Mouse (Mus musculus) left cerebral cortex, adult 2 months (tissue): Measurements from ENCODE around the gene Pcnp. TPM values are rescaled to one million over a fixed set of nuclear protein-coding genes. Genes with fewer than 3 reads are reported as not detected.
"Not testable (repeated sequence)": the region's sequence is repeated elsewhere in the genome, so short reads cannot be mapped to it uniquely, and the experiment has no call there.

Experiments
- DNase-seq, 2 experiments: peaks; one replicate each; pipeline ENCODE4 v3.0.0; 2021 to 2022; ENCODE audit warnings: low spot score in 2 of 2, mixed read lengths in 1 of 2; ENCODE audit errors: extremely low spot score in 1 of 2
- H3K27ac ChIP-seq: fragments of 200-600 bp; 2 replicates; pipeline ENCODE4 v1.8.1; 2022
- H3K4me3 ChIP-seq: fragments of 200-600 bp; 2 replicates; pipeline ENCODE4 v1.8.1; 2022
- CTCF ChIP-seq: fragments of 200-600 bp; IDR thresholded peaks from 2 replicates; pipeline ENCODE4 v1.8.1; 2022; ENCODE audit warnings: antibody characterized with exemption, mild to moderate bottlenecking, moderate library complexity
- intact Hi-C: fragments of 180-260 bp; cut with DNase I; formaldehyde crosslinking; loops from one replicate; pipeline ENCODE4 v1.15.1; 2025
- long read RNA-seq, 2 experiments: library from polyadenylated mRNA; stranded (forward); transcript quantifications; one replicate each; pipeline ENCODE4 v2.0.0; 2021; ENCODE audit warnings: borderline mapping rate in 2 of 2
- total RNA-seq, 2 experiments: library from RNA; stranded (reverse); gene quantifications; 2 replicates each; pipeline ENCODE4 v1.2.3; 2021

The Pcnp gene
- 100 to 1,000 TPM; 164 to 167 TPM for total RNA-seq
- long read RNA-seq, experiment 1, transcript Pcnp-202 (5 exons, 2,295 nt): minor isoform, 38 of 161 reads
- long read RNA-seq, experiment 1, transcript Pcnp-206 (5 exons, 938 nt): major isoform, 84 of 161 reads
- long read RNA-seq, experiment 1, transcript Pcnp-205 (5 exons, 2,200 nt): minor isoform, 21 of 161 reads
- long read RNA-seq, experiment 1, partial matches to known transcripts: 4 of 161 reads
- long read RNA-seq, experiment 1, other reads (novel, unspliced or antisense): 14 of 161 reads
- long read RNA-seq, experiment 2, transcript Pcnp-205 (5 exons, 2,200 nt): minor isoform, 11 of 105 reads
- long read RNA-seq, experiment 2, transcript Pcnp-202 (5 exons, 2,295 nt): minor isoform, 25 of 105 reads
- long read RNA-seq, experiment 2, transcript Pcnp-206 (5 exons, 938 nt): major isoform, 50 of 105 reads
- long read RNA-seq, experiment 2, partial matches to known transcripts: 8 of 105 reads
- long read RNA-seq, experiment 2, other reads (novel, unspliced or antisense): 10 of 105 reads

GRCm38 (mm10) chr16:56029661-56030082 is at the start of gene Pcnp:
TSS of gene Pcnp (minus strand) at chr16:56029739.
- peak; percentile 96 to 98 for DNase-seq
- intact Hi-C loops: loop anchor here (1.0 to 2.0 kb wide), 3 partner anchors 8 to 55 kb away; partner anchors contain the start of gene Trmt10c
- no peak for TF ChIP-seq CTCF
- Histone ChIP-seq H3K4me3 (peak within 1 kb of the TSS; percentile 92), H3K27ac (peak within 1 kb of the TSS; percentile 97)

DNA sequence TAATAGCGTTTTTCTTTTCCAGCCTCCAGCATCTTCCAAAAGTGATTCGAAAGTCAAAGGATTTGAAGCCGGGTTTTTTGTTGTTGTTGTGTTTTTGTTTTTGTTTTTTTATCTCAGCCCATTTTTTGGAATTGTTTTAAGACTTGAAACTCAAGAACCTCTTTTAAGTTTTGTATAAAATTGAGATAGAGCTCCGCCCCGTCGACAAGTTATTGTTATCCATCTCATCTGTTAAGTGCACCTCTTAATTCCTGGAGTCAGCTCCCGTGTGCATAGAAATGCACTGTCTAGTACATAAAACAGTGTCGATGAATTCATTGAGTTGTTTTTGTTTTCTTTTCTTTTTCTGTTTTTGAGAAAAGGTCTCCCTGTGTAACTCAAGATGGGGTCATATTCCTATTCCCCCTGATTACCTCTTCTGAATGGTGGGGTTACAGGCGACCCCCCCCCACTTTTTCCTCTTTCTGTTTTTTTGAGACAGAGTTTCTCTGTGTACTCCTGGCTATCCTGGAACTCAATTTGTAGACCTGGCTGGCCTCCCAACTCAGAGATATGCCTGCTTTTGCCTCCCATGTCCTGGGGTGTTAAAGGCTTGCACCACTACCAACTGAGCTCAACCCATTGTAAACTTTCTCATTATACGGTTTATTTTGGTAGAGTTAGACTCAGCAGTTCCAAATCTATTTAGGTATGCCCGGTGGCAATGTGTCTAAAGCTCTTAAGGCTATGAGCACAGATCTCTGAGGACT is 46.8 kb upstream of the Pcnp start:
- intact Hi-C loops: no loop called here
- no peak for DNase-seq
- no peak for TF ChIP-seq CTCF

DNA sequence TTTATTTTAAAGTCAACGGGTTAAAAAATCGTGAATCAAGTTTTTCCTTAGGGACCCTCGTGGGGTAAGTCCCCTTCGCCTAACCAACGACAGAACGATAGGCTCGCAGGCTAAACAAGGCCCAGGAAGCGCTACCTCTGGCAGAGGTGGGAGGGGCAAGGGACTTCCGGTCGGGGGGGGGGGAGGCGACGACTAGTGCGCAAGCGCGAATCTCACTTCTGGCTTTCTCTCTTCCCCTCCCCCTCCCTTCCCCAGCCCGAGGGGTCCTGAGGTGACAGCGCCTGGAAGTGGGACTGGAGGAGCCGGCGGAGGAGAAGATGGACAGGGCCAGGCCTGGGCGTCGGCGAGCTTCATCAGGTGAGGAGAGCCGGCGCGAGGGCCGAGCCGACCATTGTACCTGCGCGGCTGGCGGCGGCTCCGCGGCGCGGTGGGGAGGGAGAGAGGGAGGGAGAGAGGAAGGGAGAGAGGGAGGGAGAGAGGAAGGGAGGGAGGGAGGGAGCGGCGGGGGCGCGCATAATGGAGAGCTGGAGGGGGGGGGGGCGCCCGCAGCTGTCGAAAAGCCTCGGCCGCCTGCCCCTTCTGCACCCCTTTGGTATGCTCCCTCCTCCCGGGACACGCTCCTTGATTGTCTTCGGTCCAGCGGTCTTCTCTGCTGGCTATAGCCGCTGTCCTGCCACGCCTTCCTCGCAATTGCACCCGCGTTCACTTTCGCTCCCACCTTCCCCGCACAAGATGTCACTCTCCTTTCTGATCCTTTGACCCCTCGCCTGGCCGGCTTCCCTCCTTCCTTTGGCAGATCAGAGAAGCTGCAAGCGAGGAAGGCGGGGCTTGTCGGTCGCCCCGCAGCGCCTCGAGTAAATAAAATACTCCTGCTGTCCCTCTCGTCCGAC is 45.9 kb upstream of the Pcnp start:
- Histone ChIP-seq H3K27ac (peak overlapping the region; percentile 98), H3K4me3 (peak overlapping the region; percentile 90)
- intact Hi-C loops: loop anchor here (2.0 kb wide), 1 partner anchor 45 kb away; no protein-coding TSS in a partner anchor
- TF ChIP-seq CTCF: no peak
- DNase-seq: peak; percentile 77 to 80

More for the DNA sequence above, 46.8 kb upstream of the Pcnp start:
- Histone ChIP-seq H3K27ac (peak overlapping the region; percentile 98), H3K4me3 (peak overlapping the region; percentile 90)

GRCm38 (mm10) chr16:56074565-56074964 is 45.0 kb upstream of the Pcnp start:
- peak overlapping the region; percentile 90; the same call in 1 of the 2 replicates for H3K4me3 ChIP-seq
- peak in 1 of 2 experiments; percentile 15 for DNase-seq

DNA sequence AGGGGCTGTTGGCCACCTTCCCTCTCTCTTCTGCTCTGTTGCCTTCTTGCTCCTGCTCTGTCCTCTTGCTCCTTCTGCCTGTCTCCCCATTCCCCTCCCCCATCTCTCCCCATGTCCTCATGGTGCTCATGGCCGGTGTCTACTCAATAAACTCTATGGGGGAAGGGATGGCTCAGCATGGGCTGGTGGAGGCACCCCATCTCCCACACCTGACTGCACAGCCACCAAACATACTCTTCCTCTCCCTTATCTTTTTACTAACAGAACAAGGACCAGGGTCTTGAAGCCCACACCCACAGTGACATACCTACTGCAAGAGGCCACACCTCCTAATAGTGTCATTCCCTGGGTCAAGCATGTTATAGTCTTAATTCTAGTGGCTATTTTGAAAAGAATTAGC is 44.6 kb upstream of the Pcnp start:
- no peak for DNase-seq
- Histone ChIP-seq H3K27ac (no peak overlapping the region), H3K4me3 (no peak overlapping the region)
- intact Hi-C loops: loop anchor here (2.0 kb wide), 1 partner anchor 43 kb away; no protein-coding TSS in a partner anchor
- no peak for TF ChIP-seq CTCF

More at GRCm38 (mm10) chr16:56074565-56074964, 45.0 kb upstream of the Pcnp start:
- intact Hi-C loops: loop anchor here (2.0 kb wide), 1 partner anchor 44 kb away; no protein-coding TSS in a partner anchor
- no peak for TF ChIP-seq CTCF
- peak overlapping the region; percentile 98 for H3K27ac ChIP-seq

- intact Hi-C loops, H3K27ac ChIP-seq, H3K4me3 ChIP-seq, DNase-seq: not testable (repeated sequence)
Observed at GRCm38 (mm10) chr16:56073150-56073549, 43.6 kb upstream of the Pcnp start.

DNA sequence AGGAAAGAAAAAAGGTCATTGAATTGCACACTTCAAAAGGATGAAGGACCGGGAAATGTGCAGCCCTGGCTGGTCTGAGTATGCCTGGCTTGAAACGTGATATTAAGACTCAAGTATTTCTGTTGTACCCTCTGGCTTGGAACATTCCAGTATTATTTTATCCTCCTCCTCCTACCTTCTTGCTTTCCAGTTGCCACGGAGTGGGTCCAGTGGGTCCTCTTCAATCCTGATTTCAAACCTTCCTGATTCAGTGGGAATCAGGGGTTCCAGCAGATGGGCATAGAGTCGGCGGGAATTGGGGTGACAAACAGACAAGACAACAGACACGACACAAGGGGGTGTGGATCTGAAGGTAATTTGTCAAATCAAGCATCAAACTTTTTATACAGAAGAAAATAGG is 43.0 kb upstream of the Pcnp start:
- TF ChIP-seq CTCF: no peak
- intact Hi-C loops: no loop called here
- no peak for DNase-seq
- H3K4me3 ChIP-seq: no peak overlapping the region
- H3K27ac ChIP-seq: no peak overlapping the region

DNA sequence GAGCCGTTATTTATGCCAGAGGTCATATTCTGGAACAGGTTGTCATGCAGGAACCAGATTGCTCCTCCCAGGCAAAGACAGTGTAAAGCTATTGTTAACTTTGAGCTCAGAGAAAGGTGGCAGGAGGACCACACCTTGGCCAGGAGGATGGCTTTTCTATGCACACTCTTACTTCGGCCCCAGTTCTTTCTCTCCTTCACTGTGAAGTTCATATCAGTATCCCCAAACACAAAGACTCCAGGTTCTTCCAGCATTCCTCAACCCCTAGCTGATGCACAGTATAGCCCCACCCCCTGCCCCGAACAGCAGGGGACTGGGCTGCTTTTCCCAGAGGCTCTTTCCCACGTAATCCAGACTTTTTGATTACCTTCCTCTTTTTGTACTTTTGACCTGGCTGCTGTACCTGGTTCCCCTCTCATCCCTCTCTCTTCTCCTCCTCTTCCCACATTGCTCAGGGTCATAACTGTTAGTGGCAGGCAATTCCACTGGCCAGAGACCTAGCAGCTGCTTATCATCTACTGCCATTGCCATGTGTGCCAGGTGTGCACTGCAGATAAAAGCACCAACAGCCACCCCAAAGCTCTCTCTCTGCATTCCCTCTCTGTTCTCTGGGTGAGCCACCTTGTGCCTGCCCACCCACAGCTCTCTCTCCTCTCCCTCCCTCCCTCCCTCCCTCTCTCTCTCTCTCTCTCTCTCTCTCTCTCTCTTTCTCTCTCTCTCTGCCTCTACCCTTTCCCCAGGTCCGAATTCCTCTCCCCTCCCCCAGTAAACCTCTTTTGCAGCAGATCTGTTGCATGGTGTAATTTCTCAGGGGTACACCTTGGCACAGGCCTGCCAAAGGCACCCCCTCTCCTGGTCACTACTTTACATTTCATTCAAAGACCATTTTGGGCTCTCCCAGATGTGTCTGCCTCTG is 42.0 kb upstream of the Pcnp start:
- intact Hi-C loops: no loop called here
- TF ChIP-seq CTCF: no peak

GRCm38 (mm10) chr16:56068523-56069070 is 39.1 kb upstream of the Pcnp start:
- no peak for TF ChIP-seq CTCF
- intact Hi-C loops: no loop called here
- Histone ChIP-seq H3K4me3 (no peak overlapping the region), H3K27ac (no peak overlapping the region)
- DNase-seq: peak in 1 of 2 experiments; percentile 3

More for the DNA sequence above, 42.0 kb upstream of the Pcnp start:
- no peak overlapping the region for H3K4me3 ChIP-seq
- no peak for DNase-seq
- no peak overlapping the region for H3K27ac ChIP-seq

- no peak overlapping the region for H3K4me3 ChIP-seq
- no peak for TF ChIP-seq CTCF
- no peak for DNase-seq
- H3K27ac ChIP-seq: no peak overlapping the region
- intact Hi-C loops: no loop called here
Observed at GRCm38 (mm10) chr16:56066113-56066512, 36.6 kb upstream of the Pcnp start.
